Mouse (Mus musculus) adrenal gland, adult 8-10 months (tissue): ENCODE results near the gene Sema5b. TPM values are rescaled to one million over a fixed set of nuclear protein-coding genes. Genes with fewer than 3 reads are reported as not detected.

ENCODE experiments used
- DNase-seq: peaks from one replicate; pipeline ENCODE4 v3.0.0; 2022
- total RNA-seq, 4 experiments: library from RNA; stranded (reverse); gene quantifications; 2 replicates each; pipeline ENCODE4 v1.2.4; 2022

Sema5b gene
- 10 to 100 TPM in 2 of 4 experiments, 1 to 10 TPM in 2; 1.1 to 33.5 (median 15.4) TPM for total RNA-seq

DNA sequence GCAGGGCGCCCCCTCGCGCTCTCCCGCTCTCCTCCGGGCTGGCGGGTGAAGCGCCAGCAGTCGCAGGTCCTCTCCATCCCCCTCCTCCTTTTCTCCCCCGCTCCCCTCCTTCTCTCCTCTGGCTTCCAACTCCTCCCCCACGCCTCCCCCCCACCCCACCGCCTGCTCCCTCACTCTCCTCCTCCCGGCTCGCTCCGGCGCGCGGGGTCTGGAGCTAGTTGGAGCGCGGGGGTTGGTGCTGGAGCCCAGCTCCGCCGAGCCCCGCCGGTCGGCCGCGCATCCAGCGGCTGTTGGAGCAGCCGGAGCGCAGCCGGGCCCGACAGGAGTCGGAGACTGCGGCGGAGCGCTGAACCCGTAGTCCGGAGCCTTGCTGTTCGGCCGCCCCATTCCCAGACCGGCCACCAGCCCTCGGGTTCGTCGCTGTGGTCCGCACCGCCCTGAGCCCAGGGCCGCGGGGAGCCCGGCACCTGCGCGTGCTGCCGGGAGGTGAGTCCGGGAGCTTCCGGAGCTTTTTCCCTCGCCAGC lies at the start of gene Sema5b:
TSS of gene Sema5b (plus strand) at position 29 of the 525 bp plus-strand sequence.
- DNase-seq = no peak

DNA sequence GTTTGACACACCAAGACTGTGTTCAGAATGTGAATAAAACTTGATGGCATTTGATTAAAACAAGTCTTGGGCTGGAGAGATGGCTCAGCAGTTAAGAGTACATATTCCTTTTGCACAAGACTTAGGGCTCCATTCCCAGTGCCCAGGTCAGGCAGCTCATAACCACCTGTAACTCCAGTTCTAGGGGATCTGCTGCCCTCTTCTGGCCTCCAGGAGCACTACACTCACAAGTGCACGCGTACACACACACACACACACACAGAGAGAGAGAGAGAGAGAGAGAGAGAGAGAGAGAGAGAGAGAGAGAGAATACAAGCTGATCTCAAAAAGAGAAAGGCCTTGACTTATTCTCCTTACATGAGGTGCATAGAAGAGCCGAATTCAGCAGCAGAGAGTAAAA lies 40.6 kb upstream of the Sema5b start:
- DNase-seq = no peak

- no peak for DNase-seq
Observed at GRCm38 (mm10) chr16:35501106-35501760, 39.7 kb upstream of the Sema5b start.

DNA sequence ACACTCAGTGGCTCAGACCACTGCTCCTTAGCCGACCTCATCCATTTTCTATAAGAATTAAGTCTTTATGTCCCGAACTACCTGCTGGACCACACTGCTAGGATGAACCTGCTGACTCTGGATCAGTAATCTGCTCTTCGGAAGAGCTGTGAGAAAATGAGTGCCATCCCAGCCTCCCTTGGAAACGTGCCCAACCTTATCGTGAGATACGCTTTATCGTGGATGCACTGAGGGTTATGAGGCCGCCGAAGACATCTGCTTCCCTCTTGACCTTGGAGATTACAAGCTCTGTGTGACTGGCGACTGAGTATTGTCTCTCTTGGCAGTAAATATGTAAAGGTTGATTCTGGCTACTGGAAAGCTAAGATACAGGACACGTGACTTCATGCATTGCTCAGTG lies 38.5 kb upstream of the Sema5b start:
- no peak for DNase-seq

- DNase-seq = no peak
Observed at GRCm38 (mm10) chr16:35504266-35504665, 36.7 kb upstream of the Sema5b start.

GRCm38 (mm10) chr16:35505786-35506185 lies 35.2 kb upstream of the Sema5b start:
- DNase-seq = no peak

GRCm38 (mm10) chr16:35508581-35508980 lies 32.4 kb upstream of the Sema5b start:
- DNase-seq = no peak

DNA sequence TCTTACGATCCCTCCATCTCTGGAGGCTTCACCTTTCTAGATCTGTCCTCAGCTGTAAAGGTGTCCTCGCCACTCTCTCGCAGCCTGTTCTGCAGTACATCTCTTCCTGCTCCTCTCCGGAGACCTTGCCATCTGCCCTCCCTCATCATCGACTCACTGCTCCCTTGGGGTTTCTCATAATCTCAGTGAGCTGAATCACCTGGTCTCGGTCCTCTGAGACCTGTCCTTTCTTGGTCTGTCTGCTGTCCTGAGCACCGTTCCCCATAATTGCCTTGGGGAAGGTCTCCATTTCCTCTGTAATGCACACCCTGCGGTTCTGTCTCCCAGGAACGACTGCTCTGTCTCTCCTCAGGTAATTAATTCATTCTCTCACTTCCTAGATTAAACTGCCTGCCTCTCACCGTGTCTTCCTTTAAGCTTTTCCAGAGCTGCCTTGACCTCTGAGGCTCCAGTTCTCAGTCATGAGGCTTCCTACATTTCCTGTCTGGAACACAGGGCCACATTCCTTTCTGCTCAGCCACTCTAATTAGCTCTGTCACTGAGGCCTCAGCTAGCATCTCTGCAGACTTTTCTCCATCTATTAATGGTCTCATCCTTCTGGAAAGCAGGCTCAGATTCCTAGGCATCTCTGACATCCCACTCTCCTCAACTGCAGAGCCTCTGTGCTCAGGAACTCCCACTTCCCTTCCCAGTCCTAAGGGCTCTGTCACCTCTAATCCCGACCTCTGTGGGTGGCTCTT lies 31.4 kb upstream of the Sema5b start:
- no peak for DNase-seq

DNA sequence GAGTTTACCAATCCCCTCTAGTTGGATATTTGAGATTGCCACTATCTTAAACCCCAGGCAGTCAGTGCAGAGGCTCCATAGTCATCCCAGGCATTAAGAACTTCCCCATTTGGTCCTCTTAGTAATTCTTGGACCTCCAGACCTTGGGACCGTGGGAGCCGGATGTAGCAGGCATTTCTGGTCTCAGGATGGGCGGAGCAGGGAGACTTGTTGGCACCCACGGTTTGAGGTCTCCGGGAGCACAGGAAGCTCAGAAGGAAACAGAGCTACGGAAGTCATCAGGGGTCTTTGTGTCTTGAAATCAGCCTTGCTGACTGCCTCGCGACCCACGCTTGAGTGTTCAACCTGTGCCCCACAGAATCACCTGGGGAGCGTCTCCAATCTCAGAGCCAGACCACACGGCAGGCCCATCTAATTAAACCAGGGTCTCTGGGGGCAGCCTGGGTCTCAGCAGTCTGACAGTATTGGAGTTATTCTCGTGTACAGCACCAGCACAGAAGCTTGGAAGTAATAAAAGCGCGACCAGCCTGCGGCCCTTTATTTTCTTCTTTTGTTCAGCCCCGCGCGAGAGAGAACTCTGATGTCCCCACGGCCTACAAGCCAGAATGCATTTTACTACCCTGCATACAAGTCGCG lies 24.9 kb upstream of the Sema5b start:
- peak; percentile 29 for DNase-seq

DNA sequence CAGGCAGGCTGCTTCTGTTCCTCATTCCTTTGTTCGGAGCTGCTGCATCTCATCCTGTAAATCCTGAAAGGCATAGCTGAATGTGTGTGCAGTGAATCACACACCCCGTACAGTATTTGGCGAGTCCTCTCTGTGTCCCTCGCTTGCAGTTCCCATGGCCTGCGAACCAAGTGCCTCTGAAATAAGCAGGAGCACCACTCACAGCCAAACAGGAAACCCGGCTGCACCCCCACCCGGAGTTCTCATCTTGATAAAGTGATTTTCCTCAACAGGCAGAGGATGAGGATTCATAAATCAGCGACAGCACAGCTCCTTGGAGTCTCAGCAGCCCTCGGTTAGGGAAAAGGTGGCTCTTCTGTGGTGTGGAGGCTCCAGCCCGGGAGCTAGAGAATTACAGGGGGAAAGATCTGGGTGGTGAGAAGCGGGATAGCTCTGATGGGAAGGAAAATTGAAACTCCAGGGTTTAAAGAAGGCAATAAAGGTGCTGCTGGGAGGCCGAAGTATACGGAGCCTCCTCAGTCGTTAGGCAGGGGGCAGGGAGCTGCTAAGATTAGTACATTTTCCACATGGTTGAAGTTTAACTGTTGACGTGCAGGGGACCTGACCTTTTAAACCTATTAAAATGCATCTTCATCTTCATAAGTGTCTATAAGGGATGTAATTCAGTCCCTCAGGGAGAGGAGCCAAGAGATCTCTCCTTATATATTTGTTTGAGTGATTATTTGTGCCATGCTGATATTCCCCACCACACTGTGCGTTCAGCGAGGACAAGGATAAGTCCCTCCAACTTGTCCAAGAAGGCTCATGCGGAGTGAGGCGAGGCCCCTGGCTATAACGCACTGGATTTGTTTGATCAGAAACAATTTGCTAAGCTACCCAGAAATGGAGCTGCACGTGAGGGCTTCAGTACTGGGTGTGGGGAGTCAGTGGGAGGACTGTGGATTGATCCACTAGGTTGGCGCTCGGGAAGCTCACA lies 22.7 kb upstream of the Sema5b start:
- DNase-seq = no peak

- no peak for DNase-seq
Observed at GRCm38 (mm10) chr16:35519245-35519644, 21.7 kb upstream of the Sema5b start.

GRCm38 (mm10) chr16:35524200-35524599 lies 16.7 kb upstream of the Sema5b start:
- no peak for DNase-seq

GRCm38 (mm10) chr16:35534630-35535029 lies 6.3 kb upstream of the Sema5b start:
- no peak for DNase-seq

GRCm38 (mm10) chr16:35537651-35538050 lies 3.3 kb upstream of the Sema5b start:
- no peak for DNase-seq

- no peak for DNase-seq
Observed at GRCm38 (mm10) chr16:35539041-35539440, 1.9 kb upstream of the Sema5b start.

- no peak for DNase-seq
Observed at GRCm38 (mm10) chr16:35540333-35541116, 420 bp upstream of the Sema5b start.

DNA sequence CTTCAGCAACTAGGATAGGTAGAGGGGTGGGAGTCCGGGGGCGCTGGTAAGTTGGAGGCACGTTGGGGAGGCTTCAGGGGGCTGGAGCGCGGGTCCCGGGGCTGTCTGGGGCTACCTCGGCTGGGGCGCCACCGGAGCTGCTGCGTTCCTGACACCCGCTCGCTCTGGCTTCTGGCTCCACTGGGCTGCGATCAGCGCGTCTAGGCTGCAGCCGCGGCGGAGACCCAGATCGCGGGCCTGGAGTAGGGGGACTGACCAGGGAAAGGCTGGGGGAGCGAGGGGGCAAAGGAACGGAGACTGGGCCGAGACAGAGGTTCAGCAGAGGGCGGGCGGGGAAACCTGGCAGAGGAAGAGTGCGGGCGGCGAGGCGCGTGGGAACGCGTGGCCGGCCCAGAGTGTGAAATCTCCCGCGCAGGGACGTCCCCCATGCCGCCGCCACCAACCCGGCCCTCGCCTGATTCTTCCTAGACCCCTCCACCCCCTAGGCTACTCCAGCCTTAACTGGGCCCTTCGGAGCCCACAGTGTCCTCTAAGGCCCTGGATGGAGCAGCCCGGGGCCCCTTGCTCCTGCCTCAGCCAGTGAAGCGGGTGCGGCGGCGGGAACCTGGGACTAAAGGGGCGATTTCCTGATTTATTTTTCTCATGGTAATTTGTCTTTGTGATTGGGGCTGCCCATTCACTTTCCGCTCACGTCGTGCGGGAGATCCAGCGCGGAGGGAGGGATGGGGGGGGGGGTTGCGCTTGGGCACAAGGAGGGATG lies 896 bp downstream of the Sema5b start:
- no peak for DNase-seq

DNA sequence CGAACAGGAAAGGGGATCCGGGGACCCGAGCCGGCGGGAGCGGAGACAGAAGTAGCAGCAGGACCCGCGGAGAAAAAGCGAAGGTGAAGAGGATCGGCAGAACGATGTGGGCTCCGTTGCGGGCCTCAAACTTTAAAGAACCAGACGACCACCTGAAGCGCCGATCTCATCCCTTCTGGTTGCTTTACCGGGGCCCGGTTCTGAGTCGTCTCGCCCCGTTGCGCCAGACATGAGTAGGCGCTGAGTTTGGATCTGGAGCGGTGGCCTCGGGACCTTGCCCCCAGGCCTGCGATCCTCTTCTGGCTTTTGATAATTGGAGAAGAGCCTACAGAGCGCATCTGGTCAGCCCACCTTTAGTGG lies 1.5 kb downstream of the Sema5b start:
- DNase-seq = no peak

GRCm38 (mm10) chr16:35545723-35546122 lies 4.8 kb downstream of the Sema5b start:
- DNase-seq = no peak

DNA sequence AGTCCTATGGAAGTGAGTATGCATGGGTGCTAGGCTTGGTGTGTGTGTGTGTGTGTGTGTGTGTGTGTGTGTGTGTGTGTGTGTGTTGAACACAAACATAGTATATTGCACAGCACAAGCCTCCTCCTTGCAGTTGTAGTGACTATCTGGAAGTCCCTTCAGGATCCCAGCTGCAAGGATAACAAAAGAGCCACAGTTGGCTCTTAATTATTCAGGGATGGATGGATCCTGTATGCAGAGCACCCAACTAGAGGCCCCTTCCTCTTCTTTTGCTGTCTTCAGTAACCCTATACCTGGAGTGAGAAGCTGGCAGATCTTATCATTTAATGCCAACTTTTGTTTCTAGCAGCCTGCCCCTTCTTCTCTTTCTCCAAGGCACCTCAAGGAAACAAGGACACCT lies 7.0 kb downstream of the Sema5b start:
- DNase-seq = no peak

- no peak for DNase-seq
Observed at GRCm38 (mm10) chr16:35549354-35549753, 8.4 kb downstream of the Sema5b start.
